Mouse (Mus musculus): ENCODE results near the gene Dkkl1. TPM values are rescaled to one million over a fixed set of nuclear protein-coding genes. Genes with fewer than 3 reads are reported as not detected.

Gene Dkkl1
- polyA plus RNA-seq, 1 experiment from 2014 or later, result 1.2 TPM

GRCm38 (mm10) chr7:45164833-45165232 lies 47.1 kb downstream of the Dkkl1 start:
- Histone ChIP-seq H3K9ac (no peak overlapping the region), H3K4me1 (replicated peaks) (peaks cover 20% of the 10 kb centered on the region), H3K4me3 (no peak overlapping the region), H3K9me3 (replicated peaks) (peaks cover 8% of the 10 kb centered on the region), H3K4me2 (0 out of 2 replicates have a peak overlapping the region, but pooled peaks have one; percentile 65), H3K36me3 (0 out of 2 replicates have a peak, but pooled peaks cover under 1% of the 10 kb centered on the region), H3K27ac (no peak overlapping the region), H3K27me3 (peaks cover 76% of the 10 kb centered on the region)
- ATAC-seq (replicated peaks; ENCODE audit: insufficient number of reproducible peaks, insufficient read depth, low FRiP score, low read depth), result no peak
- 42% methylated on average over 5 of the region's 5 CpGs for WGBS

- Histone ChIP-seq H3K4me3 (peak within 1 kb of the TSS; percentile 43), H3K9me3 (replicated peaks) (no peaks in the 10 kb centered on the region), H3K27me3 (peaks cover 67% of the 10 kb centered on the region), H3K4me2 (peak within 1 kb of the TSS; percentile 65), H3K4me1 (replicated peaks) (peaks cover 20% of the 10 kb centered on the region), H3K27ac (no peak within 1 kb of the TSS), H3K36me3 (peaks cover 6% of the 10 kb centered on the region; the same call in 1 of the 2 replicates), H3K9ac (peak within 1 kb of the TSS; percentile 26)
- 3% methylated on average over 41 of the region's 41 CpGs for WGBS
- ATAC-seq (replicated peaks; ENCODE audit: insufficient number of reproducible peaks, insufficient read depth, low FRiP score, low read depth), result no peak
These were observed 48.0 kb downstream of the Dkkl1 start, which contains the start of gene Slc17a7 for GRCm38 (mm10) chr7:45163735-45164490. TSS of gene Slc17a7 (plus strand) at chr7:45163949.

GRCm38 (mm10) chr7:45162996-45163615 lies 48.8 kb downstream of the Dkkl1 start:
- peaks cover 59% of the 10 kb centered on the region for H3K27me3 ChIP-seq
- 72% methylated on average over 9 of the region's 9 CpGs for WGBS
- peaks cover 20% of the 10 kb centered on the region for H3K4me1 ChIP-seq (replicated peaks)
- H3K4me3 ChIP-seq, result no peak overlapping the region
- H3K36me3 ChIP-seq, result peaks cover 10% of the 10 kb centered on the region; the same call in 1 of the 2 replicates
- no peaks in the 10 kb centered on the region for H3K9me3 ChIP-seq (replicated peaks)
- no peak overlapping the region for H3K27ac ChIP-seq
- no peak for ATAC-seq (replicated peaks; ENCODE audit: insufficient number of reproducible peaks, insufficient read depth, low FRiP score, low read depth)
- no peak overlapping the region for H3K4me2 ChIP-seq
- H3K9ac ChIP-seq, result no peak overlapping the region

GRCm38 (mm10) chr7:45162551-45162950 lies 49.4 kb downstream of the Dkkl1 start:
- WGBS, result 26% methylated on average over 6 of the region's 6 CpGs
- Histone ChIP-seq H3K9ac (peak overlapping the region; percentile 30; the same call in 1 of the 2 replicates), H3K4me2 (peak overlapping the region; percentile 81), H3K4me3 (peak overlapping the region; percentile 48), H3K27ac (no peak overlapping the region), H3K27me3 (peaks cover 53% of the 10 kb centered on the region), H3K36me3 (peaks cover 12% of the 10 kb centered on the region; the same call in 1 of the 2 replicates), H3K4me1 (replicated peaks) (peaks cover 17% of the 10 kb centered on the region), H3K9me3 (replicated peaks) (no peaks in the 10 kb centered on the region)
- ATAC-seq (replicated peaks; ENCODE audit: insufficient number of reproducible peaks, insufficient read depth, low FRiP score, low read depth), result no peak

- ATAC-seq (replicated peaks; ENCODE audit: insufficient number of reproducible peaks, insufficient read depth, low FRiP score, low read depth), result peak; percentile 82
- H3K36me3 ChIP-seq, result peaks cover 12% of the 10 kb centered on the region; the same call in 1 of the 2 replicates
- WGBS, result 4% methylated on average over 35 of the region's 35 CpGs
- H3K4me3 ChIP-seq, result peak overlapping the region; percentile 48
- H3K4me2 ChIP-seq, result peak overlapping the region; percentile 81
- H3K9me3 ChIP-seq (replicated peaks), result no peaks in the 10 kb centered on the region
- peaks cover 17% of the 10 kb centered on the region for H3K4me1 ChIP-seq (replicated peaks)
- no peak overlapping the region for H3K27ac ChIP-seq
- peaks cover 46% of the 10 kb centered on the region for H3K27me3 ChIP-seq
- peak overlapping the region; percentile 30 for H3K9ac ChIP-seq
These were observed 50.1 kb downstream of the Dkkl1 start for GRCm38 (mm10) chr7:45161612-45162473.

- 87% methylated on average over 3 of the region's 3 CpGs for WGBS
- no peak overlapping the region for H3K4me3 ChIP-seq
- H3K27ac ChIP-seq, result no peak overlapping the region
- H3K4me2 ChIP-seq, result no peak overlapping the region
- ATAC-seq (replicated peaks; ENCODE audit: insufficient number of reproducible peaks, insufficient read depth, low FRiP score, low read depth), result no peak
- peaks cover 17% of the 10 kb centered on the region for H3K4me1 ChIP-seq (replicated peaks)
- no peaks in the 10 kb centered on the region for H3K9me3 ChIP-seq (replicated peaks)
- peaks cover 12% of the 10 kb centered on the region; the same call in 1 of the 2 replicates for H3K36me3 ChIP-seq
- no peak overlapping the region for H3K9ac ChIP-seq
- peaks cover 36% of the 10 kb centered on the region for H3K27me3 ChIP-seq
These were observed 51.1 kb downstream of the Dkkl1 start for GRCm38 (mm10) chr7:45160866-45161265.

- no peak overlapping the region for H3K4me3 ChIP-seq
- no peak overlapping the region for H3K4me2 ChIP-seq
- 90% methylated on average over 6 of the region's 6 CpGs for WGBS
These were observed 51.6 kb downstream of the Dkkl1 start for GRCm38 (mm10) chr7:45160316-45160800.

GRCm38 (mm10) chr7:45158991-45159390 lies 53.0 kb downstream of the Dkkl1 start:
- 93% methylated on average over 6 of the region's 6 CpGs for WGBS
- H3K4me1 ChIP-seq (replicated peaks), result peaks cover 20% of the 10 kb centered on the region
- ATAC-seq (replicated peaks; ENCODE audit: insufficient number of reproducible peaks, insufficient read depth, low FRiP score, low read depth), result no peak
- H3K27ac ChIP-seq, result no peak overlapping the region
- no peaks in the 10 kb centered on the region for H3K9me3 ChIP-seq (replicated peaks)
- H3K9ac ChIP-seq, result no peak overlapping the region
- peaks cover 12% of the 10 kb centered on the region; the same call in 1 of the 2 replicates for H3K36me3 ChIP-seq
- H3K27me3 ChIP-seq, result peaks cover 17% of the 10 kb centered on the region
- no peak overlapping the region for H3K4me2 ChIP-seq
- H3K4me3 ChIP-seq, result no peak overlapping the region

More at GRCm38 (mm10) chr7:45160316-45160800, 51.6 kb downstream of the Dkkl1 start:
- H3K27me3 ChIP-seq, result peaks cover 31% of the 10 kb centered on the region
- H3K36me3 ChIP-seq, result peaks cover 12% of the 10 kb centered on the region; the same call in 1 of the 2 replicates
- no peak overlapping the region for H3K9ac ChIP-seq
- H3K27ac ChIP-seq, result no peak overlapping the region
- peaks cover 17% of the 10 kb centered on the region for H3K4me1 ChIP-seq (replicated peaks)
- ATAC-seq (replicated peaks; ENCODE audit: insufficient number of reproducible peaks, insufficient read depth, low FRiP score, low read depth), result no peak
- H3K9me3 ChIP-seq (replicated peaks), result no peaks in the 10 kb centered on the region

Small RNA genes lying within 50 kb of the gene (microRNA-seq; reads per million reads assigned to microRNA genes)
- not detected for gene Mir7055

Other genes with a start within 250 kb of the Dkkl1 start
- gene Cpt1c, start 237.3 kb downstream of the Dkkl1 start, polyA plus RNA-seq (2015; fragmentation: Nextera tagmentation; extraction: Ambion mirVana), result 9.0 and 12.2 TPM in 2 replicates
- 315 and 356 TPM in 2 replicates for gene Prmt1, start 225.6 kb downstream of the Dkkl1 start, polyA plus RNA-seq (2015; fragmentation: Nextera tagmentation; extraction: Ambion mirVana)
- gene Irf3, start 214.5 kb downstream of the Dkkl1 start, polyA plus RNA-seq (2015; fragmentation: Nextera tagmentation; extraction: Ambion mirVana), result 61.6 and 76.7 TPM in 2 replicates
- 34.5 and 35.4 TPM in 2 replicates for gene Bcl2l12, start 213.4 kb downstream of the Dkkl1 start, polyA plus RNA-seq (2015; fragmentation: Nextera tagmentation; extraction: Ambion mirVana)
- 25.1 and 32.5 TPM in 2 replicates for gene Scaf1, start 195.8 kb downstream of the Dkkl1 start, polyA plus RNA-seq (2015; fragmentation: Nextera tagmentation; extraction: Ambion mirVana)
- gene Rras, start 194.2 kb downstream of the Dkkl1 start, polyA plus RNA-seq (2015; fragmentation: Nextera tagmentation; extraction: Ambion mirVana), result 76.4 and 80.8 TPM in 2 replicates
- 5.0 and 7.6 TPM in 2 replicates for gene Prr12, start 159.3 kb downstream of the Dkkl1 start, polyA plus RNA-seq (2015; fragmentation: Nextera tagmentation; extraction: Ambion mirVana)
- 42.4 and 54.8 TPM in 2 replicates for gene Nosip, start 149.7 kb downstream of the Dkkl1 start, polyA plus RNA-seq (2015; fragmentation: Nextera tagmentation; extraction: Ambion mirVana)
- 12.9 and 15.9 TPM in 2 replicates for gene Prrg2, start 149.5 kb downstream of the Dkkl1 start, polyA plus RNA-seq (2015; fragmentation: Nextera tagmentation; extraction: Ambion mirVana)
- gene Rcn3, start 119.9 kb downstream of the Dkkl1 start, polyA plus RNA-seq (2015; fragmentation: Nextera tagmentation; extraction: Ambion mirVana), result 223 and 285 TPM in 2 replicates
- 52.5 and 62.7 TPM in 2 replicates for gene Fcgrt, start 108.3 kb downstream of the Dkkl1 start, polyA plus RNA-seq (2015; fragmentation: Nextera tagmentation; extraction: Ambion mirVana)
- gene Rps11, start 87.7 kb downstream of the Dkkl1 start, polyA plus RNA-seq (2015; fragmentation: Nextera tagmentation; extraction: Ambion mirVana), result 794 and 808 TPM in 2 replicates
- 697 and 762 TPM in 2 replicates for gene Rpl13a, start 83.4 kb downstream of the Dkkl1 start, polyA plus RNA-seq (2015; fragmentation: Nextera tagmentation; extraction: Ambion mirVana)
- gene Gm45713, start 75.9 kb downstream of the Dkkl1 start, polyA plus RNA-seq (2015; fragmentation: Nextera tagmentation; extraction: Ambion mirVana), result 0.22 TPM in 1 of 2 replicates, not detected in the other
- 1.5 and 2.2 TPM in 2 replicates for gene Flt3l, start 75.7 kb downstream of the Dkkl1 start, polyA plus RNA-seq (2015; fragmentation: Nextera tagmentation; extraction: Ambion mirVana)
- 76.5 and 77.3 TPM in 2 replicates for gene Pih1d1, start 57.8 kb downstream of the Dkkl1 start, polyA plus RNA-seq (2015; fragmentation: Nextera tagmentation; extraction: Ambion mirVana)
- 26.4 and 40.4 TPM in 2 replicates for gene Aldh16a1, start 57.6 kb downstream of the Dkkl1 start, polyA plus RNA-seq (2015; fragmentation: Nextera tagmentation; extraction: Ambion mirVana)
- 2.7 and 3.5 TPM in 2 replicates for gene Slc17a7, start 48.2 kb downstream of the Dkkl1 start, polyA plus RNA-seq (2015; fragmentation: Nextera tagmentation; extraction: Ambion mirVana)
- 0.10 TPM in 1 of 2 replicates, not detected in the other for gene Gfy, start 32.6 kb downstream of the Dkkl1 start, polyA plus RNA-seq (2015; fragmentation: Nextera tagmentation; extraction: Ambion mirVana)
- not detected in 2 replicates for gene Pth2, start 31.2 kb downstream of the Dkkl1 start, polyA plus RNA-seq (2015; fragmentation: Nextera tagmentation; extraction: Ambion mirVana)
- gene Ccdc155, start 7.3 kb downstream of the Dkkl1 start, polyA plus RNA-seq (2015; fragmentation: Nextera tagmentation; extraction: Ambion mirVana), result 0.53 and 0.80 TPM in 2 replicates
- gene Tead2, start 3.6 kb upstream of the Dkkl1 start, polyA plus RNA-seq (2015; fragmentation: Nextera tagmentation; extraction: Ambion mirVana), result 89.0 and 106 TPM in 2 replicates
- 2.4 and 8.3 TPM in 2 replicates for gene Cd37, start 27.0 kb upstream of the Dkkl1 start, polyA plus RNA-seq (2015; fragmentation: Nextera tagmentation; extraction: Ambion mirVana)
- 0.11 and 0.18 TPM in 2 replicates for gene Slc6a16, start 28.9 kb upstream of the Dkkl1 start, polyA plus RNA-seq (2015; fragmentation: Nextera tagmentation; extraction: Ambion mirVana)
- gene Slc6a21, start 65.4 kb upstream of the Dkkl1 start, polyA plus RNA-seq (2015; fragmentation: Nextera tagmentation; extraction: Ambion mirVana), result not detected in 2 replicates
- 12.7 and 15.8 TPM in 2 replicates for gene Trpm4, start 121.6 kb upstream of the Dkkl1 start, polyA plus RNA-seq (2015; fragmentation: Nextera tagmentation; extraction: Ambion mirVana)
- gene Hrc, start 123.1 kb upstream of the Dkkl1 start, polyA plus RNA-seq (2015; fragmentation: Nextera tagmentation; extraction: Ambion mirVana), result 25.2 and 26.4 TPM in 2 replicates
- 1.6 and 2.1 TPM in 2 replicates for gene Ppfia3, start 154.9 kb upstream of the Dkkl1 start, polyA plus RNA-seq (2015; fragmentation: Nextera tagmentation; extraction: Ambion mirVana)
- 1.2 and 1.3 TPM in 2 replicates for gene Lin7b, start 158.4 kb upstream of the Dkkl1 start, polyA plus RNA-seq (2015; fragmentation: Nextera tagmentation; extraction: Ambion mirVana)
- gene Snrnp70, start 183.6 kb upstream of the Dkkl1 start, polyA plus RNA-seq (2015; fragmentation: Nextera tagmentation; extraction: Ambion mirVana), result 123 and 146 TPM in 2 replicates
- 0.33 and 0.58 TPM in 2 replicates for gene Kcna7, start 193.5 kb upstream of the Dkkl1 start, polyA plus RNA-seq (2015; fragmentation: Nextera tagmentation; extraction: Ambion mirVana)
- gene Ntf5, start 201.5 kb upstream of the Dkkl1 start, polyA plus RNA-seq (2015; fragmentation: Nextera tagmentation; extraction: Ambion mirVana), result 0.81 and 1.6 TPM in 2 replicates
- gene Lhb, start 208.7 kb upstream of the Dkkl1 start, polyA plus RNA-seq (2015; fragmentation: Nextera tagmentation; extraction: Ambion mirVana), result not detected in 2 replicates
- 111 and 113 TPM in 2 replicates for gene Gys1, start 222.7 kb upstream of the Dkkl1 start, polyA plus RNA-seq (2015; fragmentation: Nextera tagmentation; extraction: Ambion mirVana)
- 65.0 and 82.1 TPM in 2 replicates for gene Ruvbl2, start 225.9 kb upstream of the Dkkl1 start, polyA plus RNA-seq (2015; fragmentation: Nextera tagmentation; extraction: Ambion mirVana)
- 3,328 and 3,965 TPM in 2 replicates for gene Ftl1, start 247.7 kb upstream of the Dkkl1 start, polyA plus RNA-seq (2015; fragmentation: Nextera tagmentation; extraction: Ambion mirVana)